Mouse (Mus musculus) limb, embryonic 14.5 days (tissue): Measurements from ENCODE around the gene Gm45716. TPM values are rescaled to one million over a fixed set of nuclear protein-coding genes. Genes with fewer than 3 reads are reported as not detected.

Experiments
- ATAC-seq: fragments of 200-750 bp; cut with Nextera tagmentation; 2 replicates; pipeline ENCODE4 v1.8.0; 2017; ENCODE audit warnings: low read depth, moderate number of reproducible peaks, moderate TSS enrichment; ENCODE audit not compliant: low FRiP score
- DNase-seq: peaks from one replicate; pipeline ENCODE4 v3.0.0-alpha.2; 2015; ENCODE audit warnings: low spot score
- H3K27ac ChIP-seq: fragments of 300-500 bp; sonication (generic); replicated peaks from 2 replicates; pipeline ENCODE4 v1.5.1; 2014; ENCODE audit warnings: low read depth, mild to moderate bottlenecking, low read length, moderate library complexity, mixed read lengths
- H3K27me3 ChIP-seq: fragments of 300-500 bp; sonication (generic); 2 replicates; pipeline ENCODE4 v1.6.1; 2014; ENCODE audit warnings: low read length, mixed read lengths; ENCODE audit not compliant: control insufficient read depth, insufficient read depth
- H3K36me3 ChIP-seq: fragments of 300-500 bp; sonication (generic); 2 replicates; pipeline ENCODE4 v1.6.1; 2014; ENCODE audit warnings: mild to moderate bottlenecking, low read length, moderate library complexity, mixed read lengths; ENCODE audit not compliant: control insufficient read depth, insufficient read depth
- H3K4me1 ChIP-seq: fragments of 300-500 bp; sonication (generic); 2 replicates; pipeline ENCODE4 v1.6.1; 2014; ENCODE audit warnings: antibody characterized with exemption, low read length, mixed read lengths; ENCODE audit not compliant: control insufficient read depth, insufficient read depth
- H3K4me2 ChIP-seq: fragments of 300-500 bp; sonication (generic); replicated peaks from 2 replicates; pipeline ENCODE4 v1.6.1; 2014; ENCODE audit warnings: low read depth, mild to moderate bottlenecking, low read length, moderate library complexity; ENCODE audit not compliant: severe bottlenecking
- H3K4me3 ChIP-seq: fragments of 300-500 bp; sonication (generic); replicated peaks from 2 replicates; pipeline ENCODE4 v1.5.1; 2014; ENCODE audit warnings: low read length
- H3K9ac ChIP-seq: fragments of 300-500 bp; sonication (generic); 2 replicates; pipeline ENCODE4 v1.6.1; 2014; ENCODE audit warnings: mild to moderate bottlenecking, low read depth, low read length, moderate library complexity; ENCODE audit not compliant: severe bottlenecking
- H3K9me3 ChIP-seq: fragments of 300-500 bp; sonication (generic); 2 replicates; pipeline ENCODE4 v1.6.1; 2016; ENCODE audit warnings: low read length; ENCODE audit not compliant: control insufficient read depth
- POLR2A ChIP-seq: fragments of 200-500 bp; IDR thresholded peaks from 2 replicates; pipeline ENCODE4 v1.8.0; 2012; ENCODE audit warnings: inconsistent platforms, mild to moderate bottlenecking, moderate library complexity, borderline replicate concordance; ENCODE audit not compliant: insufficient read depth, insufficient read length; ENCODE audit errors: extremely low read depth
- WGBS: fragments of 180-500 bp; shearing (Covaris S2); extraction: QIAGEN DNeasy Blood & Tissue Kit; methylation state at CpG from one replicate; pipeline ENCODE4 v1.1.7; 2014; 5-methylcytosine and 5-hydroxymethylcytosine counted together
- polyA plus RNA-seq, 2 experiments: library from polyadenylated mRNA; depleted of rRNA in 1 of 2; stranded (reverse) in 1 of 2; unstranded in 1 of 2; fragments of >200 nt; fragmentation: Nextera tagmentation in 1 of 2; extraction: Ambion mirVana in 1 of 2; gene quantifications; 2 replicates each; pipeline versions ENCODE4 v1.2.1 to v1.2.3; 2012 to 2014

The Gm45716 gene
- polyA plus RNA-seq, 2 experiments = 4.2 to 7.7 TPM

GRCm38 (mm10) chr11:90235221-90235620 is 47.7 kb downstream of the Gm45716 start:
- no peaks in the 10 kb centered on the region for H3K9me3 ChIP-seq
- no peak overlapping the region for H3K27ac ChIP-seq
- H3K9ac ChIP-seq = no peak overlapping the region
- no peak overlapping the region for H3K4me3 ChIP-seq
- ATAC-seq (no peak), DNase-seq (no peak)
- H3K27me3 ChIP-seq = no peaks in the 10 kb centered on the region
- 0 out of 2 replicates have a peak, but pooled peaks cover 2% of the 10 kb centered on the region for H3K4me1 ChIP-seq
- H3K36me3 ChIP-seq = no peaks in the 10 kb centered on the region
- H3K4me2 ChIP-seq = no peak overlapping the region
- WGBS = 81% methylated on average over 5 of the region's 5 CpGs
- no peak for TF ChIP-seq POLR2A

GRCm38 (mm10) chr11:90237616-90238015 is 50.1 kb downstream of the Gm45716 start:
- 79% methylated on average over 5 of the region's 5 CpGs for WGBS
- H3K27ac ChIP-seq = no peak overlapping the region
- ATAC-seq (no peak), DNase-seq (no peak)
- no peaks in the 10 kb centered on the region for H3K27me3 ChIP-seq
- no peaks in the 10 kb centered on the region for H3K9me3 ChIP-seq
- H3K36me3 ChIP-seq = no peaks in the 10 kb centered on the region
- H3K4me3 ChIP-seq = no peak overlapping the region
- TF ChIP-seq POLR2A = no peak
- H3K4me2 ChIP-seq = no peak overlapping the region
- no peak overlapping the region for H3K9ac ChIP-seq
- no peaks in the 10 kb centered on the region for H3K4me1 ChIP-seq

- Histone ChIP-seq H3K4me3 (no peak overlapping the region), H3K27ac (no peak overlapping the region), H3K27me3 (no peaks in the 10 kb centered on the region), H3K9me3 (no peaks in the 10 kb centered on the region), H3K4me1 (no peaks in the 10 kb centered on the region), H3K4me2 (no peak overlapping the region), H3K9ac (no peak overlapping the region), H3K36me3 (no peaks in the 10 kb centered on the region)
- 38% methylated on average over 2 of the region's 2 CpGs for WGBS
- no peak for ATAC-seq
- no peak for TF ChIP-seq POLR2A
- no peak for DNase-seq
Observed at GRCm38 (mm10) chr11:90238657-90239056, 51.2 kb downstream of the Gm45716 start.

- DNase-seq (no peak), ATAC-seq (no peak)
- Histone ChIP-seq H3K27me3 (no peaks in the 10 kb centered on the region), H3K27ac (no peak overlapping the region), H3K36me3 (no peaks in the 10 kb centered on the region), H3K9ac (no peak overlapping the region), H3K4me1 (no peaks in the 10 kb centered on the region), H3K4me3 (no peak overlapping the region), H3K4me2 (no peak overlapping the region), H3K9me3 (no peaks in the 10 kb centered on the region)
- 14% methylated on average over 6 of the region's 6 CpGs for WGBS
- TF ChIP-seq POLR2A = no peak
Observed at GRCm38 (mm10) chr11:90240652-90241330, 53.3 kb downstream of the Gm45716 start.

DNA sequence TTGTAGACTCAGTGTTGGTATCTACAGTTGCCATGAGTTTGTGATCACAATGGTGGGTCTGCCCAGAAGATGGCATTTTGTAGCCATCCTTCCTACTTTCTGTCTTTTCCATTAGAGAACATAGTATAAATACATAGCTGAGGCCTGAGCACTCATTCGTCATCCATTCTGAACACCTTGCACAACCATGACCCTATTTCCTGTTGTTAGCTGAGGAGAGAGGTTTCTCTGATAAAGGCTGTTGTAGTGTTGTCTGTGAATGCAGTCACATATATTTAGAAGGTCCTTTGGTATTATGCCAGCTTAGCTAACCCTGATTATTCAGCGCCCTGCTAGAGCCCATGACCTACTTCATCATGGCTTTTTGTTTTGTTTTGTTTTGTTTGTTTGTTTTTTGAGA is 54.4 kb downstream of the Gm45716 start:
- WGBS = 100% methylated on average over 2 of the region's 2 CpGs
- TF ChIP-seq POLR2A = no peak
- Histone ChIP-seq H3K4me2 (no peak overlapping the region), H3K36me3 (no peaks in the 10 kb centered on the region), H3K9ac (no peak overlapping the region), H3K9me3 (no peaks in the 10 kb centered on the region), H3K27me3 (no peaks in the 10 kb centered on the region), H3K4me3 (no peak overlapping the region), H3K27ac (no peak overlapping the region), H3K4me1 (no peaks in the 10 kb centered on the region)
- DNase-seq (no peak), ATAC-seq (no peak)
